Mouse (Mus musculus): ENCODE data around the gene B230118H07Rik.

The B230118H07Rik gene

DNA sequence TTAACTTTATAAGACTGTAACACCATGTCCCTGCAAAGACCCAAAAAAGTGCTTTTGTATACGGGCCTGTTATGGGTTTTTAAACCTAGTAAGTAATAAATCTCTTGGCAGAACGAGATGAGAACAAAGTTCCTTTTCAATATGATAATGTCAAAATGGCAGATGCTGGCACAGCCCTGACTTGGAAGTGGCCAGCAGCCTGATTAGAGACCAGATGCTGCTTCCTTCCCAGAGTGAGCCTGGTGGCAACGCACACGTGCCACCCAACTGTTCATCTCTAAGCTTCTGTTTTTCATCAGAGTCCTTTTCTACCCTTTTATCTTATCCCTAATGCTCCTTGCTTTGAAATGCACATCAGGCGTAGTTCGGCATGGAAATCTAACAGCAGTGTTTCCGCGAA lies 58.0 kb downstream of the B230118H07Rik start:
- no peak for DNase-seq (ENCODE audit: low read depth)

GRCm38 (mm10) chr2:101581418-101581817 lies 67.9 kb downstream of the B230118H07Rik start:
- DNase-seq (ENCODE audit: low read depth) = no peak

DNA sequence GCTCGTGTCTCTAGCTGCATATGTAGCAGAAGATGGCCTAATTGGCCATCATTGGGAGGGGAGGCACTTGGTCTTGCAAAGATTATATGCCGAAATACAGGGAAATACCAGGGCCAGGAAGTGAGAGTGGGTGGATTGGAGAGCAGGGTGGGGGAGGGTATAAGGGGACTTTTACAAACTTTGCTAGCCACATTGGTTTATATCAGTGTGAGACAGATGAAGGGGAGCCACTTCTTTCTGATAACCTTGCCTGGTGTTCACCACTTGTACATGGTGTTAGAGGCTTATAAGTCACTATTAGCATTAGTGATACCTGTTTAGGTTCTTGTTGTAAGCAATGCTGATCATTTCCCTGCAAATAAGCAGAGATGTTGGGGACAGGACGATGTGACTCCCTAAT lies 68.4 kb downstream of the B230118H07Rik start:
- no peak for DNase-seq (ENCODE audit: low read depth)

DNA sequence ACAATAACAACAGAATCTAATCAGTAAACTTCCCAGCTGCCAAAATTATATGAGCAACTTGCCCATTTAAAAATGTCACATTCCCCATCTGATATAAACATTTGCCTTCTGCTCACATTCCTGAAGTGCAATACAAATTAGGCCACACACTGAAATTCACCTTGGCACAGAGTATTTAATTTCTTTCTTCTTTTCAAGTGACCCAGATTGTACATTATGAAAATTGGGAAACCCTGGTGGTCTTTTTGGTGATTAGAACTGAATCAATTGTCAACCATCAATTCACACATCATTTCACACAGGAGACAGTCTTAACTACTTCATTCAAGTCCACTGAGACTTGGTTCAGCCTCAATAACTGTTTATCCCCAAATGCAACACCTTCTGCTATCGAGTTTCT lies 68.9 kb downstream of the B230118H07Rik start:
- DNase-seq (ENCODE audit: low read depth) = no peak

DNA sequence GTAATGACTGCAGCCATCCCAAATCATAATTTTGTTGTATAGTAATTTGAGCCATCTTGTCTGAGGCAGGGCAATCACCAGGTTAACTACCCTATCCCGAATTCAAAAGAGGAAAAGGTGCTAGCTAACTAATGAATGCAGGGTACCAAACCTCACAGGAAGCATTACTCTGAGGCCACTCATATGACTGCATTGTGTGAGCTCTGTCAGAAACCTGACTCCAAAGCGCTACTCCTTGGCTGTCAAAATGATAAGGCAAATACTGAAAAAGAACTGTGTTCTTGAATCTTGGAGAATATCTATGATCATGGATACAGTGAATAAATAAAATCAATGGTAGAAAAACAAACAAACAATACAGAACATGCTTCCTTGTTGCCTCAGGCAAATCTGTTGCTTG lies 69.3 kb downstream of the B230118H07Rik start:
- no peak for DNase-seq (ENCODE audit: low read depth)

DNA sequence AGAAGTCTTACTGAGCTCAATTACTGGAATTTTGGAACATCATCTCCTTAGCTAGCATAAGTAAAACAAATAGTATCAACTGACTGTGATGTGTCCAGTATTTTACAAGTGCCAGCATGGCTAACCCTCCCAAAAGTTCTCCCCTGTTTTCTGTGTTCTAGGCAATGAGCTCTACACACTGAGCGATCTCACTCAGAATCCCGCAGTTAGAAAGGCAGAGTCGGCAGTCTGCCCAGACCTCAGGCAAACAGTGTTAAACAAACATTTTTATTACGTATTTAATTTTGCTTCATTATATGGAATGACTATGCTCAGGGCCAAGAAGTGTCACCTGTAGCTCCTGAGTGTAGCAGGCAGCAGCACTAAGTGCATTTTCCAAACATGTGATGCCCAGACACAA lies 72.1 kb downstream of the B230118H07Rik start:
- no peak for DNase-seq (ENCODE audit: low read depth)

GRCm38 (mm10) chr2:101569230-101569629 lies 80.1 kb downstream of the B230118H07Rik start:
- DNase-seq (ENCODE audit: low read depth) = no peak

- DNase-seq (ENCODE audit: low read depth) = no peak
Observed at GRCm38 (mm10) chr2:101567490-101567889, 81.8 kb downstream of the B230118H07Rik start.

- DNase-seq (ENCODE audit: low read depth) = no peak
Observed at GRCm38 (mm10) chr2:101563776-101564175, 85.6 kb downstream of the B230118H07Rik start.

GRCm38 (mm10) chr2:101563206-101563605 lies 86.1 kb downstream of the B230118H07Rik start:
- DNase-seq (ENCODE audit: low read depth) = no peak

- DNase-seq (ENCODE audit: low read depth) = no peak
Observed at GRCm38 (mm10) chr2:101559431-101559830, 89.9 kb downstream of the B230118H07Rik start.

- no peak for DNase-seq (ENCODE audit: low read depth)
Observed at GRCm38 (mm10) chr2:101555886-101556285, 93.4 kb downstream of the B230118H07Rik start.

DNA sequence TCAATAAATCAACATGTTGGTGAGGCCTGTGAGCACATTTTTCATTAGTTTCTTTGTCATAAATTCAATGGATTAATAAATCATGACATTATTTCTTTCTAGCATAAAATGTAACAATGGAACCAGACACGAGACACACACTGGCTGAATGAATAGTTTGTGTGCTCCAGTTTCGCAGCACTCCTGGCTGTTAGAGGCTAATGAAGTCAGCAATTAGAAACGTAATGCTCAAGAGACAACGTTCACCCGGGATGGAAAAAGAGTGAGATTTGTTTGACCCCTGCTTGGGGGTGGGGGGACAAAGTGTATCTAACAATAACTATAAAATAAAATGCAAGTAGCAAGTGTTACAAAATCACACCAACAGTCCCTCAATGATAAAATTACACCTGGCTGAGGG lies 95.5 kb downstream of the B230118H07Rik start:
- no peak for DNase-seq (ENCODE audit: low read depth)

DNA sequence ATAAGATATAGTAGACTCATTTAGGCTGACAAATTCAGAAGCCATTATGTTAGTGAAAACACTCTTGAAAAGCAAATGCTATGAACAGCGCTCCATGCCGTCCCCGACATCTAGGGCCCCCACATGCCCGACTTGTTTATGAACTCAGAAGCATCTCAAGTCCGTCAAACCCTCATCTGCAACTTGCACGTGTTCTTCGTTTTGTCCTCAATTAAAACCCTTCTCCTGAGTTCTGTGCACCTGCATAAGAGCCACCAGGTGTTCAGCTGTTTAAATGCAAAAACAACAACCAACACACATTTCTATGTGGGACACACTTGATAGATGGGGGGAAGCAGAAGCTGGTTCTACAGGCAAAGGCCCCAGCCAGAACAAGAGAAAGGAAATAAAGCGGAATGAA lies 97.0 kb downstream of the B230118H07Rik start:
- no peak for DNase-seq (ENCODE audit: low read depth)

DNA sequence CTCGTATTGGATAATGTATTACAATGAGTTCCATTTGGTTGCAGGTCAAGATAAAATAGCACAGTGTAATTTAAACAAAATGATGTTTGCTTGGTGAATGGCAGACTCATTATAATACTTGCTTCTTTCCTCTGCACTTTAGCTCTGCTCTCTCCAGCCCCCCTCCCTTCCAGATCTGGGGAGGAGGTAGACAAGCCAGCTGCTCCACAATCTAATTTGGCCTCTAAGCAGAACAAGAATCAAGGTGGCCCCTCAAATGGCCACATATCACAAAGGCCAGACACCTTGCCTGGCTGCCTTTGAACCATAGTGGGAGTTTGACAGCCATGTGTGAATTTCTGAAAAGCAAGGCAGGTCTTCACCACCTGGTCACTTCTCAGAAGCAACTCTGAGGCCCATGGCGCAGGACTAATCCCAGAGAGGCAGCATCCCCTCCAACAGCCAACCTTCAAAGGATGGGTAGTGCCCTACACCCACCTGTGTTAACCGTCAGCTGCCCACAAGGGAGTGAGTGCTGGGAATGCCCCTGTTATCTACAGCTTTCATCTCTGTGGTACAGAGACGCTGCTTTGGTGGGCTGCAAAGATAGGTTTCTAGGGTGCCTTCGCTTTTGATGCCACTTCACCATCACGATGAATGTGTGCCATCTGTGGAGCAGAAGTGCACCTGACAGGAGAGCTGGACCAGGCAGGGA lies 98.2 kb downstream of the B230118H07Rik start:
- DNase-seq (ENCODE audit: low read depth) = no peak

DNA sequence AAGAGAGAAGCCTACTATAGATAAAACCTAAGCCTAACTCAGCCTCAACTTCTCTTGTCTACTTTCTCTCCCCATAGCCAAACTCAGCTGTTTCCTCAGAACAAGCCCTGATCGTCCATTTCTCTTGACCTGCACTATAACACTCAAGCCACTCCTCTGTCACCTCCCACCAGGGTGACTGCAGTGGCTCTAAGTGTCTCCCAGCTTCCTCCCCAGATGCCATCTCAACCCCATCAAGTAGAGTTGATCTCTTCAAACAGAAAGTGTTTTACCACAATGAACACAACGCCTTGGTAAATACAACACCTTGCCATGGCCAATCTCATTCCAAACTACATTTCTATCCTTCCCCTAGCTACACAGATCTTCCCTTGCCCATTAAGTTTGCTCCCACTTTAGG lies 99.2 kb downstream of the B230118H07Rik start:
- DNase-seq (ENCODE audit: low read depth) = no peak

- no peak for DNase-seq (ENCODE audit: low read depth)
Observed at GRCm38 (mm10) chr2:101548866-101549265, 100.5 kb downstream of the B230118H07Rik start.

- no peak for DNase-seq (ENCODE audit: low read depth)
Observed at GRCm38 (mm10) chr2:101545593-101545992, 103.7 kb downstream of the B230118H07Rik start.

DNA sequence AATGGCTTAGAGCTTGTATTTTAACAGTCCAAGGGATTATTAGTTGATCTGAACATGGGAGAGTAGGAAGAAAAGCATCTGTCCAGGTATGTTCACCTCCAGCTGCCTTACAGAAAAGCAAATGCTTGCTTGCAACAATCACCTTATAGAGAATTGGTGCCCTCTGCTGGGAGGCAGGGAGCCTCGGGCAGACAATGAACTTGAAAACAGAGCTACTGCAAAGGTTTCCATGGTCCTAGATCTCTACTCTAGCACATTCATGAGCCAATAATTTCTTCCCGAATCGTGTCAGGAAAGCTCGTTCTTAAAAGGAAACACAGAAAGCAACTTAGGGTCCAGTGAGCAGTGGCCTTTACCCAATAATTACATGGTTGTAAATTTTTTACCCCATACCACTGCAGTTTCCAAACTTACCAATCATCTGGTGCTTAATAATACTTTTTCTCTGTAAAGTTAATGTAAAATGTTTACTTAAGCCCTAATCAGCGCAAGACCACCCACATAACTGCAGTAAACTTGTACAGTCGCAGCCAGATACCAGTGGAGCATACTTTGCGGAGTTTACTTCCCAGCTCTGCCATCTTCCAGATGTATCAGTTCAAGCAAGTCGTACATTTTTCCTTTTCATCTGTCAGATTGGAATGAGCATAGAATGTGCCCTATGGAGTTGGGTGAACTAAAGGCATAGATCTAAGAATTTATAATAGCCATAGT lies 105.5 kb downstream of the B230118H07Rik start:
- DNase-seq (ENCODE audit: low read depth) = peak; percentile 13

DNA sequence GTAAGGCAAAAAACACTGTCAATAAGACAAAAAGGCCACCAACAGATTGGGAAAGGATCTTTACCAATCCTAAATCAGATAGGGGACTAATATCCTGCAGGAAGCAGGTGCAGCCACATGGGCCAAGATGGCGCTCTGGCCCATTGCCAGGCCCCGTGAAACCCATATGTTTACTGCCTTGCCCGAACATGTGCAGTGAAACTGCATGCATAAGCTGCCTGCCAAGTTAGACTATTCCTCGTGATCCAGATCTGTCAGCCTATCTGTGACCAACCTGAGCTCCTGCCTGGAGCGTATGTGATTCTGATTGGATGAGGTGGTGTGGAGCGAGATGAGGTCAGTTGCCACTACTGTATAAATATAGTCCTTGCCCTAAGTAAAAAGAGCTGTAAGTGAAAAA lies 112.4 kb downstream of the B230118H07Rik start:
- peak; percentile 34 for DNase-seq (ENCODE audit: low read depth)

DNA sequence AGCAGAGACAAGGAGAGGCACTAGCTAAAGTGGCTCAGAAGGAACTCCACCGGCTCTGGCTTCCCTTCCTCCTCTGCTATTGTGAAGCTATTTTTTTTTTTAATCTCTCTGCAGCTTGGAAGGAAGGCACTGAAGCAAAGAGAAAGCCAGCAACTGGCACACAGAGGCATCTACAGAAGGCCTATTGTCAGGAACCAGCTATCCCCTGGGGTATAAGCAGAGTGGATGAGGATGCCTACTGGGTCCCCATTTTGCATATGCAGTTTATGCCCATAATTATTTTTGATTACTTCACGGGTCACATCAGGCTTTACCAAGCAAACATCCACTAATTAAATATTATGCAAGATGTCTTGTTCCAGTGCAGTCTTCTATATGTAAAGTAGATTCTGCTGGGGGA lies 115.6 kb downstream of the B230118H07Rik start:
- no peak for DNase-seq (ENCODE audit: low read depth)

GRCm38 (mm10) chr2:101525503-101526381 lies 123.6 kb downstream of the B230118H07Rik start:
- peak; percentile 73 for DNase-seq (ENCODE audit: low read depth)

DNA sequence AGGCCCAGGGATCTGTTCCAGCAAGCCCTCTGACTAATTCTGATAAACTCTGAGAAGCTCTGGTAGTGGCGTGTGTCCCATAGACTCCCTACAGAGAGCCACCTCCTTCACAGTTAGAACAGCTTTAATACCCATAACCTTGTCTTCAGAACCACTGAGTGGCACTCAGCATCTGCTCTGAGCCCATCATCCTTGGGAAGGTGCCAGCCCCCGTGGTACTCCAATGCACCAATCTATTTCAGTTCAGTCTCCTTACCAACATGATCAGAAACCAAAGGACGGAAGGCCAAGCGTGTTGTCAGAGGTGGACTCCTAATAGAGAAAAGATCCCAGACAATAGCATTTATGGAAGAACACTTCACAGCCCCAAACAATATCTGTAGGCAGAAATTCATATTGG lies 124.2 kb downstream of the B230118H07Rik start:
- no peak for DNase-seq (ENCODE audit: low read depth)

All from NIH3T3 (cell line).